Mouse (Mus musculus) olfactory bulb, adult 2 months (tissue): ENCODE data around the gene Ndufb6. TPM values are rescaled to one million over a fixed set of nuclear protein-coding genes. Genes with fewer than 3 reads are reported as not detected.

Experiments
- H3K27ac ChIP-seq: fragments of 200-500 bp; 2 replicates; pipeline ENCODE4 v1.5.1; 2012; ENCODE audit warnings: low read depth, low read length; ENCODE audit not compliant: insufficient read depth
- H3K4me1 ChIP-seq: fragments of 200-500 bp; 2 replicates; pipeline ENCODE4 v1.6.1; 2012; ENCODE audit warnings: low read length; ENCODE audit not compliant: control insufficient read depth, insufficient read depth
- H3K4me3 ChIP-seq: fragments of 200-500 bp; 2 replicates; pipeline ENCODE4 v1.5.1; 2012; ENCODE audit warnings: mild to moderate bottlenecking, low read depth, low read length, moderate library complexity; ENCODE audit not compliant: insufficient read depth
- CTCF ChIP-seq: fragments of 200-500 bp; IDR thresholded peaks from 2 replicates; pipeline ENCODE4 v1.5.1; 2012; ENCODE audit warnings: low read depth, mild to moderate bottlenecking, low read length, moderate library complexity; ENCODE audit not compliant: insufficient read depth
- POLR2A ChIP-seq: fragments of 200-500 bp; IDR thresholded peaks from 2 replicates; pipeline ENCODE4 v1.6.1; 2012; ENCODE audit warnings: mild to moderate bottlenecking, low read depth, low read length, moderate library complexity; ENCODE audit not compliant: insufficient read depth
- WGBS: fragments of 180-500 bp; shearing (Covaris S2); methylation state at CpG from one replicate; pipeline ENCODE4 v1.1.7; 2018; 5-methylcytosine and 5-hydroxymethylcytosine counted together
- polyA plus RNA-seq: library from polyadenylated mRNA; stranded (reverse); fragments of >200 nt; gene quantifications from 2 replicates; pipeline ENCODE4 v1.2.4, GENCODE M21; 2012; ENCODE audit warnings: low replicate concordance; ENCODE audit not compliant: missing spikeins, insufficient read depth, insufficient read length

Ndufb6 gene
- polyA plus RNA-seq, 1 experiment: not detected

GRCm38 (mm10) chr4:40240272-40240744 is 38.9 kb downstream of the Ndufb6 start:
- peaks cover 9% of the 10 kb centered on the region for H3K4me1 ChIP-seq
- 64% methylated on average over 5 of the region's 5 CpGs for WGBS
- H3K27ac ChIP-seq: no peak overlapping the region
- H3K4me3 ChIP-seq: peak overlapping the region; percentile 63
- no peak for TF ChIP-seq CTCF
- no peak for TF ChIP-seq POLR2A

GRCm38 (mm10) chr4:40239409-40240271 is 39.6 kb downstream of the Ndufb6 start, which contains the start of gene Ddx58:
TSS of gene Ddx58 (minus strand) at chr4:40239828.
- H3K4me1 ChIP-seq: peaks cover 9% of the 10 kb centered on the region
- TF ChIP-seq POLR2A (no peak), CTCF (no peak)
- WGBS: 4% methylated on average over 35 of the region's 35 CpGs
- no peak within 1 kb of the TSS for H3K27ac ChIP-seq
- H3K4me3 ChIP-seq: peak within 1 kb of the TSS; percentile 63

- TF ChIP-seq POLR2A: no peak
- TF ChIP-seq CTCF: no peak
- WGBS: 4% methylated on average over 17 of the region's 17 CpGs
- Histone ChIP-seq H3K4me3 (peak overlapping the region; percentile 63), H3K4me1 (peaks cover 9% of the 10 kb centered on the region), H3K27ac (no peak overlapping the region)
Observed at GRCm38 (mm10) chr4:40238483-40239408, 40.5 kb downstream of the Ndufb6 start.

- no peak for TF ChIP-seq CTCF
- no peak for TF ChIP-seq POLR2A
- H3K27ac ChIP-seq: no peak overlapping the region
- no peak overlapping the region for H3K4me3 ChIP-seq
- WGBS: 78% methylated on average over 4 of the region's 4 CpGs
- peaks cover 9% of the 10 kb centered on the region for H3K4me1 ChIP-seq
Observed at GRCm38 (mm10) chr4:40236829-40237228, 42.4 kb downstream of the Ndufb6 start.

GRCm38 (mm10) chr4:40234256-40234655 is 45.0 kb downstream of the Ndufb6 start:
- Histone ChIP-seq H3K4me1 (peaks cover 5% of the 10 kb centered on the region), H3K4me3 (no peak overlapping the region), H3K27ac (no peak overlapping the region)
- 80% methylated on average over 6 of the region's 6 CpGs for WGBS
- TF ChIP-seq POLR2A (no peak), CTCF (no peak)

GRCm38 (mm10) chr4:40233062-40233664 is 46.1 kb downstream of the Ndufb6 start:
- no peak overlapping the region for H3K4me3 ChIP-seq
- 92% methylated on average over 7 of the region's 7 CpGs for WGBS
- TF ChIP-seq CTCF (no peak), POLR2A (no peak)

GRCm38 (mm10) chr4:40229723-40230122 is 49.5 kb downstream of the Ndufb6 start:
- Histone ChIP-seq H3K4me1 (no peaks in the 10 kb centered on the region), H3K27ac (no peak overlapping the region), H3K4me3 (no peak overlapping the region)
- no peak for TF ChIP-seq CTCF
- no peak for TF ChIP-seq POLR2A
- WGBS: 94% methylated on average over 6 of the region's 6 CpGs

More at GRCm38 (mm10) chr4:40233062-40233664, 46.1 kb downstream of the Ndufb6 start:
- no peaks in the 10 kb centered on the region for H3K4me1 ChIP-seq
- H3K27ac ChIP-seq: no peak overlapping the region

GRCm38 (mm10) chr4:40227886-40228285 is 51.3 kb downstream of the Ndufb6 start:
- H3K4me1 ChIP-seq: no peaks in the 10 kb centered on the region
- H3K4me3 ChIP-seq: no peak overlapping the region
- no peak overlapping the region for H3K27ac ChIP-seq
- TF ChIP-seq CTCF: no peak
- no peak for TF ChIP-seq POLR2A
- 94% methylated on average over 7 of the region's 7 CpGs for WGBS
